Mouse (Mus musculus) embryo, embryonic 11 days (tissue): ENCODE measurements at regions not wholly inside any gene's neighbourhood (a gene's known extent, or its start where the extent isn't known, plus 50 kb on each side); places are given as distances from the start of the nearest gene placed in this dataset.
"Not testable (repeated sequence)": the region's sequence is repeated elsewhere in the genome, so short reads cannot be mapped to it uniquely, and the experiment has no call there.

Experiments used
- DNase-seq: peaks from one replicate; pipeline ENCODE4 v3.0.0-alpha.2; 2015

- no peak for DNase-seq
Measured at GRCm38 (mm10) chr12:27960064-27960463, 592.1 kb downstream of the Dcdc2c start.

GRCm38 (mm10) chr12:27947646-27948045 lies 604.6 kb downstream of the Dcdc2c start:
- DNase-seq, result peak; percentile 27

GRCm38 (mm10) chr12:27946866-27947459 lies 604.6 kb upstream of the Sox11 start:
- peak; percentile 69 for DNase-seq

GRCm38 (mm10) chr12:27945411-27945810 lies 603.0 kb upstream of the Sox11 start:
- peak; percentile 58 for DNase-seq

GRCm38 (mm10) chr12:27941053-27941452 lies 598.7 kb upstream of the Sox11 start:
- DNase-seq, result no peak

GRCm38 (mm10) chr12:27932382-27933140 lies 590.2 kb upstream of the Sox11 start:
- DNase-seq, result peak; percentile 58

- peak; percentile 30 for DNase-seq
Measured at GRCm38 (mm10) chr12:27928366-27928963, 586.1 kb upstream of the Sox11 start.

GRCm38 (mm10) chr12:27926730-27927129 lies 584.4 kb upstream of the Sox11 start:
- no peak for DNase-seq

GRCm38 (mm10) chr12:27920607-27921006 lies 578.2 kb upstream of the Sox11 start:
- DNase-seq, result no peak

GRCm38 (mm10) chr12:27916401-27916920 lies 574.1 kb upstream of the Sox11 start:
- DNase-seq, result no peak

GRCm38 (mm10) chr12:27909417-27910100 lies 567.2 kb upstream of the Sox11 start:
- DNase-seq, result no peak

- DNase-seq, result not testable (repeated sequence)
Measured at GRCm38 (mm10) chr12:27896682-27897081, 554.3 kb upstream of the Sox11 start.

GRCm38 (mm10) chr12:27881720-27882119 lies 539.3 kb upstream of the Sox11 start:
- peak; percentile 64 for DNase-seq

GRCm38 (mm10) chr12:27866421-27866820 lies 524.0 kb upstream of the Sox11 start:
- no peak for DNase-seq

GRCm38 (mm10) chr12:27849537-27849936 lies 507.2 kb upstream of the Sox11 start:
- DNase-seq, result peak; percentile 28

- no peak for DNase-seq
Measured at GRCm38 (mm10) chr12:27849099-27849498, 506.7 kb upstream of the Sox11 start.

- DNase-seq, result no peak
Measured at GRCm38 (mm10) chr12:27848141-27848540, 505.8 kb upstream of the Sox11 start.

GRCm38 (mm10) chr12:27847397-27847796 lies 505.0 kb upstream of the Sox11 start:
- DNase-seq, result no peak

GRCm38 (mm10) chr12:27844958-27845357 lies 502.6 kb upstream of the Sox11 start:
- DNase-seq, result no peak

- no peak for DNase-seq
Measured at GRCm38 (mm10) chr12:27838955-27839354, 496.6 kb upstream of the Sox11 start.

- no peak for DNase-seq
Measured at GRCm38 (mm10) chr12:27838384-27838783, 496.0 kb upstream of the Sox11 start.

GRCm38 (mm10) chr12:27826208-27826607 lies 483.8 kb upstream of the Sox11 start:
- no peak for DNase-seq

GRCm38 (mm10) chr12:27823392-27823791 lies 481.0 kb upstream of the Sox11 start:
- DNase-seq, result no peak
